Mouse (Mus musculus) heart, embryonic 11.5 days (tissue): ENCODE measurements at regions not wholly inside any gene's neighbourhood (a gene's known extent, or its start where the extent isn't known, plus 50 kb on each side); places are given as distances from the start of the nearest gene placed in this dataset.

Experiments used
- ATAC-seq: fragments of 200-750 bp; cut with Nextera tagmentation; replicated peaks from 2 replicates; pipeline ENCODE4 v1.8.0; 2017; ENCODE audit warnings: moderate library complexity; ENCODE audit not compliant: insufficient number of reproducible peaks, low FRiP score, low TSS enrichment
- H3K27ac ChIP-seq: fragments of 300-500 bp; sonication (generic); 2 replicates; pipeline ENCODE4 v1.5.1; 2014; ENCODE audit warnings: mild to moderate bottlenecking, low read depth, low read length
- H3K27me3 ChIP-seq: fragments of 300-500 bp; sonication (generic); 2 replicates; pipeline ENCODE4 v1.6.1; 2014; ENCODE audit warnings: mild to moderate bottlenecking, low read length, mixed read lengths; ENCODE audit not compliant: control insufficient read depth, insufficient read depth
- H3K36me3 ChIP-seq: fragments of 300-500 bp; sonication (generic); 2 replicates; pipeline ENCODE4 v1.6.1; 2014; ENCODE audit warnings: mild to moderate bottlenecking, low read length, moderate library complexity, mixed read lengths; ENCODE audit not compliant: control insufficient read depth, insufficient read depth
- H3K4me1 ChIP-seq: fragments of 300-500 bp; sonication (generic); 2 replicates; pipeline ENCODE4 v1.6.1; 2014; ENCODE audit warnings: low read length; ENCODE audit not compliant: control insufficient read depth, insufficient read depth
- H3K4me2 ChIP-seq: fragments of 300-500 bp; sonication (generic); 2 replicates; pipeline ENCODE4 v1.6.1; 2014; ENCODE audit warnings: mild to moderate bottlenecking, moderate library complexity
- H3K4me3 ChIP-seq: fragments of 300-500 bp; sonication (generic); 2 replicates; pipeline ENCODE4 v1.5.1; 2014; ENCODE audit warnings: low read depth, low read length
- H3K9ac ChIP-seq: fragments of 300-500 bp; sonication (generic); 2 replicates; pipeline ENCODE4 v1.6.1; 2014; ENCODE audit warnings: mild to moderate bottlenecking, low read depth, low read length, moderate library complexity
- H3K9me3 ChIP-seq: fragments of 300-500 bp; sonication (generic); replicated peaks from 2 replicates; pipeline ENCODE4 v1.6.1; 2016; ENCODE audit warnings: low read length; ENCODE audit not compliant: control insufficient read depth
- WGBS: fragments of 180-500 bp; shearing (Covaris S2); extraction: QIAGEN DNeasy Blood & Tissue Kit; methylation state at CpG from one replicate; pipeline ENCODE4 v1.1.7; 2014; ENCODE audit not compliant: insufficient replicate concordance; 5-methylcytosine and 5-hydroxymethylcytosine counted together

- no peak for ATAC-seq
- no peak overlapping the region for H3K9ac ChIP-seq
- H3K9me3 ChIP-seq, result no peaks in the 10 kb centered on the region
- no peaks in the 10 kb centered on the region; the same call in 1 of the 2 replicates for H3K4me1 ChIP-seq
- no peaks in the 10 kb centered on the region for H3K27me3 ChIP-seq
- no peak overlapping the region for H3K4me3 ChIP-seq
- 79% methylated on average over 2 of the region's 2 CpGs for WGBS
- H3K36me3 ChIP-seq, result no peaks in the 10 kb centered on the region
- no peak overlapping the region for H3K4me2 ChIP-seq
- no peak overlapping the region for H3K27ac ChIP-seq
These were observed 148.2 kb upstream of the Thbs1 start for GRCm38 (mm10) chr2:117963526-117963925.

GRCm38 (mm10) chr2:117965758-117966157, 145.9 kb upstream of the Thbs1 start:
- Histone ChIP-seq H3K4me3 (no peak overlapping the region), H3K27ac (no peak overlapping the region), H3K9ac (no peak overlapping the region), H3K4me1 (no peaks in the 10 kb centered on the region; the same call in 1 of the 2 replicates), H3K27me3 (no peaks in the 10 kb centered on the region), H3K4me2 (no peak overlapping the region), H3K9me3 (no peaks in the 10 kb centered on the region), H3K36me3 (no peaks in the 10 kb centered on the region)
- no peak for ATAC-seq
- 85% methylated on average over 4 of the region's 4 CpGs for WGBS

- H3K9me3 ChIP-seq, result no peaks in the 10 kb centered on the region
- ATAC-seq, result no peak
- H3K27ac ChIP-seq, result no peak overlapping the region
- 88% methylated on average over 1 of the region's 1 CpGs for WGBS
- no peak overlapping the region for H3K4me3 ChIP-seq
- no peaks in the 10 kb centered on the region for H3K36me3 ChIP-seq
- no peak overlapping the region for H3K4me2 ChIP-seq
- no peak overlapping the region for H3K9ac ChIP-seq
- H3K4me1 ChIP-seq, result no peaks in the 10 kb centered on the region
- H3K27me3 ChIP-seq, result no peaks in the 10 kb centered on the region
These were observed 142.9 kb upstream of the Thbs1 start for GRCm38 (mm10) chr2:117968731-117969130.

DNA sequence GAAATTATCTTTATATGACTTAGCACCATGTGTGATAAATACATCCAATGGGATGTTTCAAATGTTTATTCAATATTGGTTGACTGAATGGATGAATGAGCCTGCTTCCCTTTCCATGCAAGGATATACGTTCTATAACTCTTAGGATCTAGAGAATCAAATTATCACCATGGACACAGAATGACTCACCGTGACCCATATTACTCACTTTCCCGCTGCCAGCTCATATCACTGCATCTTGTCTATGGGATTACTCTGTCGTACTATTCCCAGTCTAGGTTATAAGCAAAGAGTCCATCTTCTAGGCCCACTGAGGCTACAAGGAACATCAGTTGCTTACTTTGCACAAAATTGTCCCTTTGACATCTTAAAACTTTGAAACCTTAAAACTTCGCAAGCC, 141.0 kb upstream of the Thbs1 start:
- ATAC-seq, result no peak
- no peak overlapping the region for H3K9ac ChIP-seq
- H3K4me2 ChIP-seq, result no peak overlapping the region
- no peak overlapping the region for H3K4me3 ChIP-seq
- H3K9me3 ChIP-seq, result no peaks in the 10 kb centered on the region
- no peak overlapping the region for H3K27ac ChIP-seq
- H3K27me3 ChIP-seq, result no peaks in the 10 kb centered on the region
- no peaks in the 10 kb centered on the region for H3K4me1 ChIP-seq
- WGBS, result 84% methylated on average over 5 of the region's 5 CpGs
- H3K36me3 ChIP-seq, result no peaks in the 10 kb centered on the region

DNA sequence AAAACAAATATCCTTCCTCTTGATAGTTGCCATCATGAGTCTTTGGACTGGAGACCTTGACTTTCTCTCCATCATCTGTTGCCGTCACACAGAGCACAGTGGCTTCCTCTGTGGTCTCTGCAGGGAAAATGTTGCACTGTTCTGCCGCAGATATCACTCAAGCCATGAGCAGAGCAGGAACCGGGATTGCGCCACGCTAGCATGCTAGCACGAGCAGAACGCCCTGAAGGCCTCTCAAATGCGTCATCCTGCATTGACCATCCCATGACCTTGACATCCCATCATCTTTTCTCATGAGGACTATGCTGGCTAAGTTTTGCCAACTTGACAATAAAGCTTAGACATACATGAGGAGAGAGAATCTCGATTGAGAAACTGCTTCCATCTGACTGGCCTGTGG, 134.6 kb upstream of the Thbs1 start:
- 82% methylated on average over 9 of the region's 9 CpGs for WGBS
- ATAC-seq, result no peak
- Histone ChIP-seq H3K4me2 (no peak overlapping the region), H3K9ac (no peak overlapping the region), H3K36me3 (no peaks in the 10 kb centered on the region), H3K27me3 (no peaks in the 10 kb centered on the region), H3K4me1 (no peaks in the 10 kb centered on the region), H3K9me3 (no peaks in the 10 kb centered on the region), H3K4me3 (no peak overlapping the region), H3K27ac (no peak overlapping the region)

DNA sequence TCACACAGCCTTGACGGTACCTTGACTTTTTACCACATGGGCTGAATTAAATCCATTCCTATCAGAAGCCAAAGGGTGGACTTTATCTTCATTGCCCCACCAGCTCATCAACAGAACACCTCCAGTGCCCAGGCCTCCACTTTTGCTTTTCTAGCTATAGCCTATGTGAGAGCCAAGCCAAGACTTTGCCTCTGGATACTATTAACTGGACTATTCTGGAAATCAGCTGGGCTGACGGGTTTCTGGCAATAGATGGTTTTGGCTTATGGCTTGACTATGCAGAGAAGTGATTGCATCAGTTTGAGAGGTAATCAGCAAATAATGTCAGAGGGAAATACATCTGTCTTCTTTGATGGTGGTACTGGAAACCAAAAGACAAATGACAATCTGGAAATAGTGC, 130.8 kb upstream of the Thbs1 start:
- WGBS, result 81% methylated on average over 2 of the region's 2 CpGs
- no peaks in the 10 kb centered on the region for H3K9me3 ChIP-seq
- no peak for ATAC-seq
- no peak overlapping the region for H3K4me2 ChIP-seq
- H3K27me3 ChIP-seq, result no peaks in the 10 kb centered on the region
- no peak overlapping the region for H3K27ac ChIP-seq
- H3K4me3 ChIP-seq, result no peak overlapping the region
- no peak overlapping the region for H3K9ac ChIP-seq
- H3K36me3 ChIP-seq, result no peaks in the 10 kb centered on the region
- H3K4me1 ChIP-seq, result no peaks in the 10 kb centered on the region

GRCm38 (mm10) chr2:117984569-117984968, 127.1 kb upstream of the Thbs1 start:
- WGBS, result 87% methylated on average over 5 of the region's 5 CpGs
- H3K27ac ChIP-seq, result no peak overlapping the region
- H3K27me3 ChIP-seq, result no peaks in the 10 kb centered on the region
- no peaks in the 10 kb centered on the region for H3K9me3 ChIP-seq
- H3K36me3 ChIP-seq, result no peaks in the 10 kb centered on the region
- ATAC-seq, result no peak
- no peak overlapping the region for H3K4me3 ChIP-seq
- H3K4me2 ChIP-seq, result no peak overlapping the region
- peaks cover 7% of the 10 kb centered on the region; the same call in 1 of the 2 replicates for H3K4me1 ChIP-seq
- no peak overlapping the region for H3K9ac ChIP-seq

GRCm38 (mm10) chr2:117987426-117988215, 124.1 kb upstream of the Thbs1 start:
- WGBS, result 56% methylated on average over 10 of the region's 10 CpGs

More at GRCm38 (mm10) chr2:117987426-117988215, 124.1 kb upstream of the Thbs1 start:
- no peak for ATAC-seq
- H3K4me3 ChIP-seq, result no peak overlapping the region
- H3K9me3 ChIP-seq, result no peaks in the 10 kb centered on the region
- H3K4me2 ChIP-seq, result no peak overlapping the region
- peaks cover 7% of the 10 kb centered on the region; the same call in 1 of the 2 replicates for H3K4me1 ChIP-seq
- no peak overlapping the region for H3K9ac ChIP-seq
- H3K36me3 ChIP-seq, result no peaks in the 10 kb centered on the region
- H3K27ac ChIP-seq, result no peak overlapping the region
- no peaks in the 10 kb centered on the region for H3K27me3 ChIP-seq
